Mouse (Mus musculus) heart, postnatal 4 days (tissue): ENCODE results near the gene Spc24. TPM values are rescaled to one million over a fixed set of nuclear protein-coding genes. Genes with fewer than 3 reads are reported as not detected.
"Not testable (repeated sequence)": the region's sequence is repeated elsewhere in the genome, so short reads cannot be mapped to it uniquely, and the experiment has no call there.

Source experiments
- DNase-seq: peaks from one replicate; pipeline ENCODE4 v3.0.0; 2021
- total RNA-seq, 2 experiments: library from RNA; stranded (reverse); gene quantifications; 2 replicates each; pipeline ENCODE4 v1.2.3; 2021

Gene Spc24
- total RNA-seq, 2 experiments from 2014 or later: 37.2 to 38.4 TPM

GRCm38 (mm10) chr9:21784517-21785307 lies 24.6 kb upstream of the Spc24 start:
- no peak for DNase-seq

GRCm38 (mm10) chr9:21781657-21782468 lies 21.8 kb upstream of the Spc24 start:
- peak; percentile 74 for DNase-seq

GRCm38 (mm10) chr9:21777726-21778125 lies 17.6 kb upstream of the Spc24 start:
- DNase-seq: no peak

- no peak for DNase-seq
These were observed 14.2 kb upstream of the Spc24 start for GRCm38 (mm10) chr9:21774353-21774752.

- not testable (repeated sequence) for DNase-seq
These were observed 13.3 kb upstream of the Spc24 start for GRCm38 (mm10) chr9:21773396-21773795.

GRCm38 (mm10) chr9:21769558-21770183 lies 9.6 kb upstream of the Spc24 start:
- peak; percentile 71 for DNase-seq

- peak; percentile 66 for DNase-seq
These were observed 8.7 kb upstream of the Spc24 start for GRCm38 (mm10) chr9:21768511-21769411.

- DNase-seq: peak; percentile 71
These were observed 7.8 kb upstream of the Spc24 start for GRCm38 (mm10) chr9:21767896-21768295.

- no peak for DNase-seq
These were observed 4.2 kb upstream of the Spc24 start for GRCm38 (mm10) chr9:21764084-21764999.

GRCm38 (mm10) chr9:21762135-21762534 lies 2.0 kb upstream of the Spc24 start:
- no peak for DNase-seq

GRCm38 (mm10) chr9:21759718-21760117 lies 385 bp downstream of the Spc24 start:
- DNase-seq: no peak

- DNase-seq: no peak
These were observed 1.2 kb downstream of the Spc24 start for GRCm38 (mm10) chr9:21758576-21759529.

GRCm38 (mm10) chr9:21754516-21755321 lies 5.4 kb downstream of the Spc24 start:
- DNase-seq: peak; percentile 48

GRCm38 (mm10) chr9:21754003-21754402 lies 6.1 kb downstream of the Spc24 start:
- peak; percentile 90 for DNase-seq

GRCm38 (mm10) chr9:21752252-21752792 lies 7.8 kb downstream of the Spc24 start:
- peak; percentile 73 for DNase-seq

- peak; percentile 73 for DNase-seq
These were observed 8.8 kb downstream of the Spc24 start for GRCm38 (mm10) chr9:21751347-21751746.

GRCm38 (mm10) chr9:21750370-21750769 lies 9.7 kb downstream of the Spc24 start:
- DNase-seq: no peak

- DNase-seq: no peak
These were observed 10.6 kb downstream of the Spc24 start for GRCm38 (mm10) chr9:21749382-21750118.
